Mouse (Mus musculus) heart, embryonic 14.5 days (tissue): ENCODE data around the gene Gm10188. TPM values are rescaled to one million over a fixed set of nuclear protein-coding genes. Genes with fewer than 3 reads are reported as not detected.

Experiments used
- ATAC-seq: fragments of 200-750 bp; cut with Nextera tagmentation; 2 replicates; pipeline ENCODE4 v1.8.0; 2017; ENCODE audit warnings: low read depth, moderate TSS enrichment; ENCODE audit not compliant: insufficient number of reproducible peaks, insufficient read depth, low FRiP score
- H3K27ac ChIP-seq, 2 experiments: fragments of 200-500 bp in 1 of 2; fragments of 300-500 bp in 1 of 2; sonication (generic) in 1 of 2; replicated peaks in 1 of 2; 2 replicates each; pipeline ENCODE4 v1.5.1; 2012 to 2014; ENCODE audit warnings: low read depth in 2 of 2, low read length in 2 of 2, control low read depth in 1 of 2, mild to moderate bottlenecking in 1 of 2, mixed read lengths in 1 of 2; ENCODE audit not compliant: control insufficient read depth in 1 of 2, insufficient read depth in 1 of 2
- H3K27me3 ChIP-seq: fragments of 300-500 bp; sonication (generic); 2 replicates; pipeline ENCODE4 v1.6.1; 2014; ENCODE audit warnings: mild to moderate bottlenecking, low read length, control low read depth; ENCODE audit not compliant: control insufficient read depth, insufficient read depth
- H3K36me3 ChIP-seq: fragments of 300-500 bp; sonication (generic); 2 replicates; pipeline ENCODE4 v1.6.1; 2014; ENCODE audit warnings: mild to moderate bottlenecking, control low read depth, low read length, mixed read lengths; ENCODE audit not compliant: control insufficient read depth, insufficient read depth
- H3K4me1 ChIP-seq, 2 experiments: fragments of 200-500 bp in 1 of 2; fragments of 300-500 bp in 1 of 2; sonication (generic) in 1 of 2; 2 replicates each; pipeline ENCODE4 v1.6.1; 2012 to 2014; ENCODE audit warnings: low read length in 2 of 2, control low read depth in 1 of 2, mixed read lengths in 1 of 2; ENCODE audit not compliant: control insufficient read depth in 2 of 2, insufficient read depth in 2 of 2
- H3K4me2 ChIP-seq: fragments of 300-500 bp; sonication (generic); 2 replicates; pipeline ENCODE4 v1.6.1; 2014; ENCODE audit warnings: mild to moderate bottlenecking, low read length
- H3K4me3 ChIP-seq, 2 experiments: fragments of 200-500 bp in 1 of 2; fragments of 300-500 bp in 1 of 2; sonication (generic) in 1 of 2; 2 replicates each; pipeline ENCODE4 v1.5.1; 2012 to 2014; ENCODE audit warnings: low read length in 2 of 2, mild to moderate bottlenecking in 2 of 2, control low read depth in 1 of 2, low read depth in 1 of 2, moderate library complexity in 1 of 2; ENCODE audit not compliant: control insufficient read depth in 1 of 2, insufficient read depth in 1 of 2
- H3K9ac ChIP-seq: fragments of 300-500 bp; sonication (generic); 2 replicates; pipeline ENCODE4 v1.6.1; 2014; ENCODE audit warnings: mild to moderate bottlenecking, low read length
- H3K9me3 ChIP-seq: fragments of 300-500 bp; sonication (generic); 2 replicates; pipeline ENCODE4 v1.6.1; 2016; ENCODE audit warnings: low read length, control low read depth; ENCODE audit not compliant: control insufficient read depth
- WGBS: fragments of 180-500 bp; shearing (Covaris S2); extraction: QIAGEN DNeasy Blood & Tissue Kit; methylation state at CpG from one replicate; pipeline ENCODE4 v1.1.7; 2014; 5-methylcytosine and 5-hydroxymethylcytosine counted together
- polyA plus RNA-seq: library from polyadenylated mRNA; unstranded; fragments of >200 nt; fragmentation: Nextera tagmentation; extraction: Ambion mirVana; gene quantifications from 2 replicates; pipeline ENCODE4 v1.2.1, GENCODE M21; 2014

The Gm10188 gene
- polyA plus RNA-seq, 1 experiment from 2014 or later, result not detected

- Histone ChIP-seq H3K4me3 (peak overlapping the region in 1 of 2 experiments; percentile 6; a peak in 1 of 4 replicates), H3K36me3 (no peaks in the 10 kb centered on the region), H3K27ac (no peak overlapping the region), H3K4me2 (peak overlapping the region; percentile 49), H3K9ac (no peak overlapping the region), H3K27me3 (peaks cover 49% of the 10 kb centered on the region), H3K9me3 (no peaks in the 10 kb centered on the region), H3K4me1 (peaks cover 3 to 7% of the 10 kb centered on the region in 2 experiments; a peak in 3 of 4 replicates)
- WGBS, result 11% methylated on average over 12 of the region's 12 CpGs
- ATAC-seq, result no peak
Measured at GRCm38 (mm10) chr1:132199934-132200333, 29.6 kb downstream of the Gm10188 start.

GRCm38 (mm10) chr1:132199244-132199643, 30.3 kb downstream of the Gm10188 start:
- 75% methylated on average over 6 of the region's 6 CpGs for WGBS
- ATAC-seq, result no peak
- Histone ChIP-seq H3K36me3 (no peaks in the 10 kb centered on the region), H3K27ac (no peak overlapping the region), H3K4me3 (no peak overlapping the region), H3K4me1 (peaks cover 4 to 11% of the 10 kb centered on the region in 2 experiments; a peak in 3 of 4 replicates), H3K9me3 (no peaks in the 10 kb centered on the region), H3K27me3 (peaks cover 52% of the 10 kb centered on the region), H3K4me2 (no peak overlapping the region), H3K9ac (no peak overlapping the region)

- 84% methylated on average over 16 of the region's 16 CpGs for WGBS
- Histone ChIP-seq H3K27ac (no peak overlapping the region), H3K9me3 (no peaks in the 10 kb centered on the region), H3K36me3 (no peaks in the 10 kb centered on the region), H3K9ac (no peak overlapping the region), H3K4me3 (no peak overlapping the region), H3K27me3 (peaks cover 59% of the 10 kb centered on the region), H3K4me2 (no peak overlapping the region), H3K4me1 (peaks cover 4 to 12% of the 10 kb centered on the region in 2 experiments; a peak in 3 of 4 replicates)
- ATAC-seq, result no peak
Measured at GRCm38 (mm10) chr1:132198401-132199071, 31.0 kb downstream of the Gm10188 start.

- Histone ChIP-seq H3K4me2 (no peak overlapping the region), H3K4me3 (no peak overlapping the region), H3K9ac (no peak overlapping the region), H3K27me3 (peaks cover 68% of the 10 kb centered on the region), H3K9me3 (no peaks in the 10 kb centered on the region), H3K36me3 (no peaks in the 10 kb centered on the region), H3K27ac (no peak overlapping the region), H3K4me1 (peaks cover 4 to 12% of the 10 kb centered on the region in 2 experiments; a peak in 3 of 4 replicates)
- no peak for ATAC-seq
- 21% methylated on average over 9 of the region's 9 CpGs for WGBS
Measured at GRCm38 (mm10) chr1:132197666-132198065, 31.9 kb downstream of the Gm10188 start.

- no peak overlapping the region for H3K27ac ChIP-seq
- WGBS, result 53% methylated on average over 7 of the region's 7 CpGs
- peaks cover 68% of the 10 kb centered on the region for H3K27me3 ChIP-seq
- no peak overlapping the region for H3K9ac ChIP-seq
- ATAC-seq, result no peak
- H3K36me3 ChIP-seq, result no peaks in the 10 kb centered on the region
- no peaks in the 10 kb centered on the region for H3K9me3 ChIP-seq
- H3K4me2 ChIP-seq, result no peak overlapping the region
- peaks cover 7 to 20% of the 10 kb centered on the region in 2 experiments; a peak in 3 of 4 replicates for H3K4me1 ChIP-seq
- no peak overlapping the region for H3K4me3 ChIP-seq
Measured at GRCm38 (mm10) chr1:132196337-132196736, 33.2 kb downstream of the Gm10188 start.

- H3K27me3 ChIP-seq, result peaks cover 74% of the 10 kb centered on the region
- H3K27ac ChIP-seq, result no peak overlapping the region
- H3K4me2 ChIP-seq, result no peak overlapping the region
- ATAC-seq, result no peak
- no peaks in the 10 kb centered on the region for H3K36me3 ChIP-seq
- 61% methylated on average over 5 of the region's 5 CpGs for WGBS
- H3K9ac ChIP-seq, result no peak overlapping the region
- H3K9me3 ChIP-seq, result no peaks in the 10 kb centered on the region
- peaks cover 7 to 25% of the 10 kb centered on the region in 2 experiments; a peak in 3 of 4 replicates for H3K4me1 ChIP-seq
- no peak overlapping the region for H3K4me3 ChIP-seq
Measured at GRCm38 (mm10) chr1:132195681-132196080, 33.9 kb downstream of the Gm10188 start.

GRCm38 (mm10) chr1:132195100-132195499, 34.5 kb downstream of the Gm10188 start:
- H3K4me2 ChIP-seq, result no peak overlapping the region
- H3K9ac ChIP-seq, result no peak overlapping the region
- no peaks in the 10 kb centered on the region for H3K9me3 ChIP-seq
- peaks cover 74% of the 10 kb centered on the region for H3K27me3 ChIP-seq
- peaks cover 7 to 27% of the 10 kb centered on the region in 2 experiments; a peak in 3 of 4 replicates for H3K4me1 ChIP-seq
- H3K4me3 ChIP-seq, result no peak overlapping the region
- H3K27ac ChIP-seq, result no peak overlapping the region
- ATAC-seq, result no peak
- no peaks in the 10 kb centered on the region for H3K36me3 ChIP-seq
- 79% methylated on average over 9 of the region's 9 CpGs for WGBS
